Mouse (Mus musculus) kidney, adult 2 months (tissue): Measurements from ENCODE around the gene 1700057G04Rik.

ENCODE experiments used
- CTCF ChIP-seq: fragments of 200-500 bp; conservative IDR thresholded peaks from 2 replicates; pipeline ENCODE4 v1.5.1; 2011; ENCODE audit warnings: low read depth, mild to moderate bottlenecking, control low read depth, low read length, moderate library complexity, mixed read lengths; ENCODE audit not compliant: insufficient read depth, insufficient read length
- POLR2A ChIP-seq: fragments of 200-500 bp; IDR thresholded peaks from one replicate; pipeline ENCODE4 v1.6.1; 2011; ENCODE audit warnings: low read depth, low read length, control low read depth

DNA sequence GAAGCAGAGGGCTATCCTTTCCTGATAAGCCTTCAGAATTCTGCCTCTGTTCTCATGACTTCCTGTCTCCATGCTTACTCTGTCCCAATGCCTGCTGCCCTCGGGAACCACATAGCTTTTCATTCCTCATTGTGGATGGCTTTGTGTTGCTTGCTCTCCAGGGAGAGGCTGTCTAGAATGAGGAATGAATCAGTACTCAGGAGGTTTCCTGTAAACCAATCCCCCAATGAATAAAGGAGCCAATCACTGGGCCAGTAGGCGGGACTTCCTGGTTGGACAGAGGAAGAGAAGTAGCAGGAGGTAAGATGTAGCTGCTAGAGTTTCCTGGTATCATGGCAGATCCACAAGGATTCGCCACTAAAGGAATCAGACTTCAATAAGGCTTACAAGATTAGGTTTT lies 44.1 kb downstream of the 1700057G04Rik start:
- TF ChIP-seq CTCF: no peak
- no peak for TF ChIP-seq POLR2A
